Mouse (Mus musculus): Measurements from ENCODE around the gene Elk4. TPM values are rescaled to one million over a fixed set of nuclear protein-coding genes. Genes with fewer than 3 reads are reported as not detected.
A peak's percentile ranks its signal among the peaks of the same experiment; 100 is the strongest.

The Elk4 gene
- polyA plus RNA-seq, 1 experiment, result 39.9 TPM

GRCm38 (mm10) chr1:132000506-132000905 is 6.9 kb upstream of the Elk4 start:
- Histone ChIP-seq H3K4me3 (replicated peaks; ENCODE audit: extremely low read depth, low read depth, low read length) (no peak overlapping the region), H3K4me1 (ENCODE audit: control insufficient read depth, insufficient read depth, low read length) (no peaks in the 10 kb centered on the region; the same call in 1 of the 2 replicates)
- DNase-seq, result no peak
- TF ChIP-seq POLR2A (IDR thresholded peaks at IDR 0.05; ENCODE audit: borderline replicate concordance, extremely low read depth, low read depth, low read length), result no peak
- TF ChIP-seq CTCF (IDR thresholded peaks at IDR 0.05; ENCODE audit: insufficient read depth, low read length), result peak; percentile 39

DNA sequence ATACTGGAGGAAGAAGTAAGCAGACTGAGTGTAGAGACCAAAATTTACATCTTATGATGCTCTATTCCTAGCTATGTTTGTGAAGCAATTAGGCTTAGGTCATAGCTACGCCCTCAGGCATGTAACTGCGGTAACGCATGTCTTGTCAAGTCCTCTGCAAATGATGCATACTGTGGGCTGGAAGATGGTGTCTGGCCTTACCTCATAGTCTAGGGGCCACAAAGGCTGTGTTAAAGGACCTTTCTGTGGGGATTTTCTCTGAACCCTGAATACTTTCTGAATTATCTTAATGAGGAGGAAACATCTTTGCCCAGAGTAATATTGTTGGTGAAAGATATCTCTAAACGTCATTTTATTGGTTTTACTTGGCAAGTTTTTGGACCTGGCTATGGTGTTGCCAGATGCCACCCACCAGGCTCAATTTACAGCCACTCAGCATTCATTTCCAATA is 5.5 kb upstream of the Elk4 start:
- peaks cover 5% of the 10 kb centered on the region for H3K4me1 ChIP-seq (ENCODE audit: control insufficient read depth, insufficient read depth, low read length)
- DNase-seq, result no peak
- 77% methylated on average over 4 of the region's 4 CpGs for WGBS

GRCm38 (mm10) chr1:132003111-132003510 is 4.3 kb upstream of the Elk4 start:
- peaks cover 5% of the 10 kb centered on the region for H3K4me1 ChIP-seq (ENCODE audit: control insufficient read depth, insufficient read depth, low read length)
- TF ChIP-seq POLR2A (IDR thresholded peaks at IDR 0.05; ENCODE audit: borderline replicate concordance, extremely low read depth, low read depth, low read length) (no peak), CTCF (IDR thresholded peaks at IDR 0.05; ENCODE audit: insufficient read depth, low read length) (no peak)
- no peak for DNase-seq
- 77% methylated on average over 2 of the region's 2 CpGs for WGBS
- H3K4me3 ChIP-seq (replicated peaks; ENCODE audit: extremely low read depth, low read depth, low read length), result no peak overlapping the region

More for the DNA sequence above, 5.5 kb upstream of the Elk4 start:
- no peak overlapping the region for H3K4me3 ChIP-seq (replicated peaks; ENCODE audit: extremely low read depth, low read depth, low read length)
- no peak for TF ChIP-seq CTCF (IDR thresholded peaks at IDR 0.05; ENCODE audit: insufficient read depth, low read length)
- no peak for TF ChIP-seq POLR2A (IDR thresholded peaks at IDR 0.05; ENCODE audit: borderline replicate concordance, extremely low read depth, low read depth, low read length)

GRCm38 (mm10) chr1:132003817-132004216 is 3.6 kb upstream of the Elk4 start:
- peaks cover 6% of the 10 kb centered on the region for H3K4me1 ChIP-seq (ENCODE audit: control insufficient read depth, insufficient read depth, low read length)
- no peak for DNase-seq
- no peak overlapping the region for H3K4me3 ChIP-seq (replicated peaks; ENCODE audit: extremely low read depth, low read depth, low read length)
- WGBS, result 32% methylated on average over 1 of the region's 1 CpGs
- TF ChIP-seq CTCF (IDR thresholded peaks at IDR 0.05; ENCODE audit: insufficient read depth, low read length) (no peak), POLR2A (IDR thresholded peaks at IDR 0.05; ENCODE audit: borderline replicate concordance, extremely low read depth, low read depth, low read length) (no peak)

DNA sequence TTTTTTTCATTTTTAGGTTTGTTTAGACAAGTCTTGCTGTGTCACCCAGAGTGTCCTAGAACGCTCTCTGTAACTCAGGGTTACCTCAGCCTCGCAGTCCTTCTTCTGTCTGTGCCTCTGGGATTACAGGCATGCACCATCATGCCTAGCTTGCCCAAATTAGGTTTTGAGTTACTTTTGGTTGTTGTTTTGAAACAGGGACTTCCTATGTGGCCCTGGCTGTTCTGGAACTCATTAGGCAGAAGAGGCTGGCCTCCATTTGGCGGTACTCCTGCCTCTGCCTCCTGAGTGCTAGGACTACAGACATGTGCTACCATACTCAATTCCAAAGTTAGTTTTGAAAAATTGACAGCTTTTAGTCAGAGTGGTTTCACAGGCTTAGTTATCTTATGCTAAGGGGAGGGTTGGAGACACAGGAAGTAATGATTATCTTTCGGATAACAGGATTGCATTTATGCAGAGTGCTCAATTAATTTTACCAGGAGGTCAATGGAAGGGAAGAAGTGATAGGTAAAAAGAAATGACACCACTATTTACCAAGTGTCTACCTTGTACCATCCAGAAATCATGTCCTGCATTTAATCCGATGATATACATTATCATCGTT is 2.7 kb upstream of the Elk4 start:
- TF ChIP-seq CTCF (IDR thresholded peaks at IDR 0.05; ENCODE audit: insufficient read depth, low read length) (no peak), POLR2A (IDR thresholded peaks at IDR 0.05; ENCODE audit: borderline replicate concordance, extremely low read depth, low read depth, low read length) (no peak)
- no peak for DNase-seq
- H3K4me3 ChIP-seq (replicated peaks; ENCODE audit: extremely low read depth, low read depth, low read length), result no peak overlapping the region
- WGBS, result 76% methylated on average over 6 of the region's 6 CpGs
- peaks cover 11% of the 10 kb centered on the region for H3K4me1 ChIP-seq (ENCODE audit: control insufficient read depth, insufficient read depth, low read length)

DNA sequence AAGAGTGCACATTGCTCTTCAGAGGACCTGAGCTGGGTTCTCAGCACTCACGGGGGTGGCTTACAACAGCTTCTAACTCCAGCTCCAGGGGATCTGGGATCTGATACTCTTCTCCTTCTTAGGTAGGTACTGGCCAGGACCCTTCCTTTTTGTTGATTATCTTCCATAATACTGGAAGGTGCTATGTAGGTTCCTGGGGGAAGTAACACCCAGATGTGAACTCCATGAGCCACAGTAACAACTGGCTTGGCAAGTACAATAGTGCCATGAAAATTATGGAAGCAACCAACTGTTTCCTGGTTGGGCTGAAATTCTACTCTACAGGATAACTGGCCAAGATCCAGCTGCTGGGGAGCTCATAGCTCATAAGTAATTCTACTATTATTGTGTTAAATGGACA is 1.9 kb upstream of the Elk4 start:
- WGBS, result 89% methylated on average over 1 of the region's 1 CpGs
- Histone ChIP-seq H3K4me1 (ENCODE audit: control insufficient read depth, insufficient read depth, low read length) (peaks cover 14% of the 10 kb centered on the region), H3K4me3 (replicated peaks; ENCODE audit: extremely low read depth, low read depth, low read length) (no peak overlapping the region)
- TF ChIP-seq POLR2A (IDR thresholded peaks at IDR 0.05; ENCODE audit: borderline replicate concordance, extremely low read depth, low read depth, low read length), result no peak
- no peak for TF ChIP-seq CTCF (IDR thresholded peaks at IDR 0.05; ENCODE audit: insufficient read depth, low read length)
- no peak for DNase-seq

DNA sequence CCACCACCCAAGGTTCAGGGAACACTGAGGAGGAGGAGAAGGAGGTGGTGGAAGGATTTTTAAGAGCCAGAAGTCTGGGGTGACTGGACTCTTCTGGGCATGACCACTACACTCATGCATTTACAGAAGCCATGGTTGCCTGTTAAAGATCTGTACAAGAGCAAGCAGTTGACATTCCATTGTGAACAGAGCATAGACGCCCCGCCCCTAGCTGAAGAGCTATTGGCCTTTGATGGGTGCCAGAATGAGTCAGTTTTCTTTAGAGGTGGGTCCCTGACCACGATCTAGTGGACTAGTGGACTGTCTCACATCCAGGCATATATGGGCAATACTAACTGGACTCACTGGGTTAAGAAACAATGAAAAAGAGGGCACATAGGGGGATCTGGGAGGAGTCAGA is 1.4 kb upstream of the Elk4 start:
- H3K4me3 ChIP-seq (replicated peaks; ENCODE audit: extremely low read depth, low read depth, low read length), result no peak overlapping the region
- TF ChIP-seq POLR2A (IDR thresholded peaks at IDR 0.05; ENCODE audit: borderline replicate concordance, extremely low read depth, low read depth, low read length), result no peak
- no peak for TF ChIP-seq CTCF (IDR thresholded peaks at IDR 0.05; ENCODE audit: insufficient read depth, low read length)
- WGBS, result 63% methylated on average over 3 of the region's 3 CpGs
- peaks cover 20% of the 10 kb centered on the region for H3K4me1 ChIP-seq (ENCODE audit: control insufficient read depth, insufficient read depth, low read length)
- no peak for DNase-seq

DNA sequence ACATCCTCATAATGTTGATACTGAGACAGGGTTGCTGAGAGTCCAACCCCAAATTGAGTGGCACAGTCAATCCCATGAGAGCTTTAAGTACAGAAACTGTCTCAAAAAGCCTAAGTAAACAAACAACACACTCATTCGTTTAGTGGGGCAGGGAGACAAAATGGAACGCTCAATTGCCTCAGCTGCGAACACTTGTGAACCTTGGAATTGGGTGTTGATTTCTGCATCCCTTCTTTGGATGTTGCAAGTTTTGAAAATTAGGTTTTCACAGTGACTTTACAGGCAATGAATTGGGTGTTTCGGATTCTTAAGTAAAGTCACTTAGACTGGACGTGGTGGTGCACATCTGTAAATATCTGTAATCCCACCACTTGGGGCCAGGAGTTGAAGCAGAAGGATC is 686 bp upstream of the Elk4 start:
- peaks cover 24% of the 10 kb centered on the region for H3K4me1 ChIP-seq (ENCODE audit: control insufficient read depth, insufficient read depth, low read length)
- 24% methylated on average over 5 of the region's 5 CpGs for WGBS
- TF ChIP-seq POLR2A (IDR thresholded peaks at IDR 0.05; ENCODE audit: borderline replicate concordance, extremely low read depth, low read depth, low read length), result no peak
- TF ChIP-seq CTCF (IDR thresholded peaks at IDR 0.05; ENCODE audit: insufficient read depth, low read length), result no peak
- no peak for DNase-seq
- H3K4me3 ChIP-seq (replicated peaks; ENCODE audit: extremely low read depth, low read depth, low read length), result peak overlapping the region; percentile 19

- H3K4me3 ChIP-seq (replicated peaks; ENCODE audit: extremely low read depth, low read depth, low read length), result peak overlapping the region; percentile 100
- H3K4me1 ChIP-seq (ENCODE audit: control insufficient read depth, insufficient read depth, low read length), result peaks cover 26% of the 10 kb centered on the region
- TF ChIP-seq POLR2A (IDR thresholded peaks at IDR 0.05; ENCODE audit: borderline replicate concordance, extremely low read depth, low read depth, low read length) (peak; percentile 9), CTCF (IDR thresholded peaks at IDR 0.05; ENCODE audit: insufficient read depth, low read length) (no peak)
- under 1% methylated on average over 71 of the region's 72 CpGs for WGBS
- DNase-seq, result peak; percentile 88
These were observed 721 bp downstream of the Elk4 start for GRCm38 (mm10) chr1:132007828-132008827.

Measured in lung, adult 2 months (tissue).